Mouse (Mus musculus): ENCODE measurements around the gene Mrps5.

GRCm38 (mm10) chr2:127622065-127622464 is 35.0 kb downstream of the Mrps5 start:
- TF ChIP-seq CTCF (IDR thresholded peaks at IDR 0.05; ENCODE audit: low read depth) (no peak), EP300 (IDR thresholded peaks at IDR 0.05; ENCODE audit: low read depth) (no peak)

Measured in liver, postnatal 0 days (tissue).